Mouse (Mus musculus) splenic B cell, adult 2 months (primary cell): ENCODE measurements around the gene Ptprcap.

Experiments used
- DNase-seq: peaks from one replicate; pipeline ENCODE4 v3.0.0-alpha.2; 2011; ENCODE audit warnings: low read depth, low spot score
- H3K27me3 ChIP-seq: 2 replicates; pipeline ENCODE4 v1.6.1; 2012; ENCODE audit warnings: mild to moderate bottlenecking, low read length, moderate library complexity, mixed read lengths; ENCODE audit not compliant: control insufficient read depth, poor library complexity, insufficient read depth, severe bottlenecking
- H3K36me3 ChIP-seq: 2 replicates; pipeline ENCODE4 v1.6.1; 2012; ENCODE audit warnings: mild to moderate bottlenecking, low read length, moderate library complexity, mixed read lengths; ENCODE audit not compliant: control insufficient read depth, poor library complexity, insufficient read depth, severe bottlenecking

Ptprcap gene

GRCm38 (mm10) chr19:4162646-4163542 lies 9.5 kb downstream of the Ptprcap start, which contains the start of gene Rps6kb2:
TSS of gene Rps6kb2 (minus strand) at chr19:4163354.
- DNase-seq: peak; percentile 96
- H3K27me3 ChIP-seq: no peaks in the 10 kb centered on the region
- H3K36me3 ChIP-seq: no peaks in the 10 kb centered on the region; the same call in 1 of the 2 replicates

- Histone ChIP-seq H3K36me3 (no peaks in the 10 kb centered on the region; the same call in 1 of the 2 replicates), H3K27me3 (no peaks in the 10 kb centered on the region)
- no peak for DNase-seq
Observed at GRCm38 (mm10) chr19:4163543-4163887, 10.1 kb downstream of the Ptprcap start.

- H3K27me3 ChIP-seq: no peaks in the 10 kb centered on the region
Observed at GRCm38 (mm10) chr19:4164100-4164499, 10.7 kb downstream of the Ptprcap start.

GRCm38 (mm10) chr19:4164721-4165120 lies 11.3 kb downstream of the Ptprcap start:
- no peak for DNase-seq

More at GRCm38 (mm10) chr19:4164100-4164499, 10.7 kb downstream of the Ptprcap start:
- no peaks in the 10 kb centered on the region; the same call in 1 of the 2 replicates for H3K36me3 ChIP-seq
- no peak for DNase-seq

GRCm38 (mm10) chr19:4166678-4167476 lies 13.5 kb downstream of the Ptprcap start:
- no peak for DNase-seq
- Histone ChIP-seq H3K27me3 (no peaks in the 10 kb centered on the region), H3K36me3 (no peaks in the 10 kb centered on the region; the same call in 1 of the 2 replicates)

More at GRCm38 (mm10) chr19:4164721-4165120, 11.3 kb downstream of the Ptprcap start:
- no peaks in the 10 kb centered on the region for H3K27me3 ChIP-seq
- no peaks in the 10 kb centered on the region; the same call in 1 of the 2 replicates for H3K36me3 ChIP-seq

GRCm38 (mm10) chr19:4169378-4169784 lies 16.0 kb downstream of the Ptprcap start:
- DNase-seq: peak; percentile 99
- no peaks in the 10 kb centered on the region for H3K27me3 ChIP-seq
- no peaks in the 10 kb centered on the region; the same call in 1 of the 2 replicates for H3K36me3 ChIP-seq

- no peak for DNase-seq
Observed at GRCm38 (mm10) chr19:4169810-4170209, 16.4 kb downstream of the Ptprcap start.

GRCm38 (mm10) chr19:4170723-4171392 lies 17.5 kb downstream of the Ptprcap start:
- peak; percentile 52 for DNase-seq
- Histone ChIP-seq H3K36me3 (peaks cover 3% of the 10 kb centered on the region), H3K27me3 (no peaks in the 10 kb centered on the region)

More at GRCm38 (mm10) chr19:4169810-4170209, 16.4 kb downstream of the Ptprcap start:
- H3K27me3 ChIP-seq: no peaks in the 10 kb centered on the region
- H3K36me3 ChIP-seq: no peaks in the 10 kb centered on the region; the same call in 1 of the 2 replicates

GRCm38 (mm10) chr19:4171393-4172290 lies 18.2 kb downstream of the Ptprcap start:
- Histone ChIP-seq H3K36me3 (peaks cover 4% of the 10 kb centered on the region), H3K27me3 (no peaks in the 10 kb centered on the region)
- DNase-seq: peak; percentile 58

GRCm38 (mm10) chr19:4172925-4173324 lies 19.5 kb downstream of the Ptprcap start:
- DNase-seq: no peak

GRCm38 (mm10) chr19:4175368-4175947 lies 22.1 kb downstream of the Ptprcap start, which contains the start of gene Carns1:
TSS of gene Carns1 (minus strand) at chr19:4175479.
- H3K36me3 ChIP-seq: peaks cover 13% of the 10 kb centered on the region
- no peaks in the 10 kb centered on the region for H3K27me3 ChIP-seq
- DNase-seq: no peak

More at GRCm38 (mm10) chr19:4172925-4173324, 19.5 kb downstream of the Ptprcap start:
- H3K27me3 ChIP-seq: no peaks in the 10 kb centered on the region
- H3K36me3 ChIP-seq: peaks cover 8% of the 10 kb centered on the region

- Histone ChIP-seq H3K36me3 (peaks cover 34% of the 10 kb centered on the region), H3K27me3 (no peaks in the 10 kb centered on the region)
- no peak for DNase-seq
Observed at GRCm38 (mm10) chr19:4180411-4180810, 27.0 kb downstream of the Ptprcap start.

GRCm38 (mm10) chr19:4181892-4182291 lies 28.5 kb downstream of the Ptprcap start:
- Histone ChIP-seq H3K36me3 (peaks cover 36% of the 10 kb centered on the region), H3K27me3 (no peaks in the 10 kb centered on the region)
- peak; percentile 91 for DNase-seq
